Mouse (Mus musculus): Measurements from ENCODE around the gene Gpalpp1. TPM values are rescaled to one million over a fixed set of nuclear protein-coding genes. Genes with fewer than 3 reads are reported as not detected.

Gene Gpalpp1
- polyA plus RNA-seq (2014; fragmentation: Nextera tagmentation; extraction: Ambion mirVana): 15.1 and 20.4 TPM in 2 replicates

DNA sequence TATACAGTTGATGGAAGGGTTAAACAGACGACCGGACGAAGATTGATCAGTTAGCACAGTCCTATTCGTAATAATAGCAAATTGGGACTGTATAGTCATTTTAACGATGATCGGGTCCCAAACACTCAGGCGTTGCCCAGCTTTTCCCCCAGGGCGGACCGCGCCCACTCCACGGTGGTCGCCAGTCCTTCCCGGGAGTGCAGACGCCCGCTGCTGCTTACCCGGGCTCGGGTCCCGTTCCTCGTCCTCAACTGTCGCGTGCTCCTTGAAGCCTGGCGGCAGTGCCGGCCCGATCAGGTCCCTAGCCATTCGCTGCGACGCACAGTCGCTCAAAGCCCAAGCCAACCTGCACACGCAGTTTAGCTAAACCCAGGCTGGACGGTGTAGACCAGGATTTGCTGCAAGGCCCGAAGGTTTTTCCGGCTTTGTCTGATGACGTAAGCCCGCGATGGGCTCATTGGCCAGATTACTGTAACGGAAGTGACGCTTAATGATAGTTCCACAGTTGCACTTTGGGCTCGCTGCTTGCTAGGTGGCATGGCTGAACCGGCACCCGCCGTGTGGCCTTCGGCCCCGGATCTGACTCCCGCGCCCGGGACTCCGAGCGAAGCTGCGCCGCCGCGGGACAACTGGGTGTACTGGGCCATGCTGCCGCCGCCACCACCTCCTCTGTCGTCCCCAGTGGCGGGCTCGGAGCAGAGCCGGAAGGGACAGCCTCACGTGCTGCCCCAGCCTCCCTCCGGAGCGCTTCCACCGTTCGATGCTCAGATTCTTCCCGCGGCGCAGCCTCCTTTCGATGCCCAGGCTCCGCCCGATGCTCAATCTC lies at the start of gene Gpalpp1, which contains the start of gene Nufip1:
Gene Gpalpp1, minus strand, starts transcription at position 365 of the 826 bp plus-strand sequence.
Gene Nufip1, plus strand, starts transcription at position 496 of the 826 bp plus-strand sequence.
- DNase-seq (ENCODE audit: low spot score): peak; percentile 93
- Histone ChIP-seq H3K4me3 (ENCODE audit: low read depth, low read length) (peak within 1 kb of the TSS; percentile 96), H3K4me1 (replicated peaks; ENCODE audit: control insufficient read depth, insufficient read depth, low read length) (no peaks in the 10 kb centered on the region; the same call in 1 of the 2 replicates)

DNA sequence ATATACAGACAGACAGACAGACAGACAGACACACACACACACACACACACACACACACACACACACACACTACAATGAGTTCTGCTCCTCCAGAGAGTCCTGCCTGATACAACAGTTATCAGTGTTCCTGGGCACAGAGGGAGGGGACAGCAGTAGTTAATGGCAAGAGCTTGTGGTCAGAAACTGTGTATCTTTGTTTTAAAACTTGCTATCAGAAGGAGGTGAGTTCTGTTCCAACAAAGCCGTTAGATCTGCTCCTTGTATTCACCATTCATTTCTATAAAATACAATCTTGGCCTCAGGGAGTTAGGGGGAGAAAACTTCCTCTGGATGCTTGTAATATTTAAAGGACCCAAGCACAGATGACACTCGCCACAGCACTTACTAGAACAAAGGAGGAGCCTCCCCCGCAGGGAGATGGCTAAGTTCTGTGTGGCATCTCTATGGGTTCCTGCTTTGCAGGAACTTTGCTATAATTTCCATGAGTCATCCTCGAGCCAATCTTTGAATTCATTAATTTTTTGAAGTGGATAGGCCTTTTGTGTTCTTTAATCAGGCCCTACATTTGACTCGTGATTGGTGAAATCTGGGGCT lies 47.7 kb upstream of the Gpalpp1 start:
- Histone ChIP-seq H3K9me3 (ENCODE audit: control insufficient read depth, low read length) (no peaks in the 10 kb centered on the region), H3K4me2 (replicated peaks; ENCODE audit: low read depth, low read length) (no peak overlapping the region), H3K27me3 (ENCODE audit: control insufficient read depth, insufficient read depth, low read length) (no peaks in the 10 kb centered on the region), H3K4me3 (ENCODE audit: low read depth, low read length) (no peak overlapping the region), H3K4me1 (replicated peaks; ENCODE audit: control insufficient read depth, insufficient read depth, low read length) (0 out of 2 replicates have a peak, but pooled peaks cover 2% of the 10 kb centered on the region), H3K9ac (ENCODE audit: low read depth, low read length) (no peak overlapping the region), H3K27ac (ENCODE audit: low read depth, low read length) (no peak overlapping the region), H3K36me3 (ENCODE audit: control insufficient read depth, insufficient read depth, low read length) (no peaks in the 10 kb centered on the region)
- no peak for ATAC-seq (ENCODE audit: low FRiP score)
- WGBS: 65% methylated on average over 5 of the region's 5 CpGs
- no peak for DNase-seq (ENCODE audit: low spot score)

More for the DNA sequence above, at the start of gene Gpalpp1, which contains the start of gene Nufip1:
- H3K36me3 ChIP-seq (ENCODE audit: control insufficient read depth, insufficient read depth, low read length): no peaks in the 10 kb centered on the region
- H3K27me3 ChIP-seq (ENCODE audit: control insufficient read depth, insufficient read depth, low read length): no peaks in the 10 kb centered on the region
- H3K4me2 ChIP-seq (replicated peaks; ENCODE audit: low read depth, low read length): peak within 1 kb of the TSS; percentile 79
- under 1% methylated on average over 68 of the region's 69 CpGs for WGBS
- no peaks in the 10 kb centered on the region for H3K9me3 ChIP-seq (ENCODE audit: control insufficient read depth, low read length)
- H3K27ac ChIP-seq (ENCODE audit: low read depth, low read length): peak within 1 kb of the TSS; percentile 40
- peak within 1 kb of the TSS; percentile 64 for H3K9ac ChIP-seq (ENCODE audit: low read depth, low read length)
- peak; percentile 100 for ATAC-seq (ENCODE audit: low FRiP score)

DNA sequence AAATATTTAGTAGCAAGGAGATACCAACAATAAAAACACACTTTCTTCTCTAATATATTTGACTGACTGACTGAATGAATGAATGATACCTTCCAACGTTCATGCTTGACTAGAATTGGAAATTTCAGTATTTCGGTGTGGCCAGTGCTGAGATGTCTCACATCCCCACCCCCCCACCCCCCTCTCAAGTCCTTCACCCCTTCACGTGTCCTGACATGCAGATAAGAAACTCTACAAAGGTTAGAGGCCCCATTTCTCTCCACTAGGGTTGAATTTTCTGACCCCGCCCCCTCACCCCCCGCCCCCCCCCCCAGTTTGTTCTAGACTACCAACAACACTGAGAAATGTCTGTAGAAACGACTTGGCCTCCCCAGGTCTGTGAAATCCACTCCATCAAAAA lies 43.3 kb upstream of the Gpalpp1 start:
- 0 out of 2 replicates have a peak, but pooled peaks cover 2% of the 10 kb centered on the region for H3K4me1 ChIP-seq (replicated peaks; ENCODE audit: control insufficient read depth, insufficient read depth, low read length)
- no peak overlapping the region for H3K9ac ChIP-seq (ENCODE audit: low read depth, low read length)
- H3K27me3 ChIP-seq (ENCODE audit: control insufficient read depth, insufficient read depth, low read length): no peaks in the 10 kb centered on the region
- H3K36me3 ChIP-seq (ENCODE audit: control insufficient read depth, insufficient read depth, low read length): no peaks in the 10 kb centered on the region
- 16% methylated on average over 6 of the region's 6 CpGs for WGBS
- ATAC-seq (ENCODE audit: low FRiP score) (no peak), DNase-seq (ENCODE audit: low spot score) (no peak)
- no peak overlapping the region for H3K4me2 ChIP-seq (replicated peaks; ENCODE audit: low read depth, low read length)
- H3K27ac ChIP-seq (ENCODE audit: low read depth, low read length): no peak overlapping the region
- H3K9me3 ChIP-seq (ENCODE audit: control insufficient read depth, low read length): no peaks in the 10 kb centered on the region
- H3K4me3 ChIP-seq (ENCODE audit: low read depth, low read length): no peak overlapping the region

DNA sequence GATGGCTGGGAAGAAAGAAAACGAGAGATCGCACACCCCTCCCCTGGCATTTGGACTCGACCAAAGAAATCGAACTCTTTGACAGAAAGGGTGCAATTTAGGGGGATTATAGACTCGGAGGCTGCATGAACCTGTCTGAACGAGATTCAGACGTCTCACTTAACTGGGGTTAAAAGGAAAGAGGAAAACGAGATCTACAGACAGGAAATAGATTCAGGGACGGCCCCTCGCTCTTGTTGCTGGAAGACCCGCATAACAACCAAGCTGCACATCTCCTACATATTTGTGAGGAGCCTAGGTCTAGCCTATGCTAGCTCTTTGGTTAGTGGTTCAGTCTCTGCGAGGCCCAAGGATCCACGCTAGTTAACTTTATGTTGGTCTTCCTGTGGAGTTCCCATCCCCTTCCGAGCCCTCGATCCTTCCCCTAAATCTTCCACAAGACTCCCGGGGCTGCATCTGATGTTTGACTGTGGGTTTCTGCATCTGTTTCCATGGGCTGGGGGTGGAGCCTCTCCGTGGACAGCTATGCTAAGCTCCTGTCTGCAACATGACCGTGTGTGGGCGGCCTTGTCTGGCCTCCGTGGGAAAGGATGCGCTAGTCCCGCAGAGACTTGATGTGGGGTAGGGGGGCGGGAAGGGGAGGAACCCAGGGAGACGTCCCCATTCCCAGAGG lies 42.6 kb upstream of the Gpalpp1 start:
- DNase-seq (ENCODE audit: low spot score): no peak

DNA sequence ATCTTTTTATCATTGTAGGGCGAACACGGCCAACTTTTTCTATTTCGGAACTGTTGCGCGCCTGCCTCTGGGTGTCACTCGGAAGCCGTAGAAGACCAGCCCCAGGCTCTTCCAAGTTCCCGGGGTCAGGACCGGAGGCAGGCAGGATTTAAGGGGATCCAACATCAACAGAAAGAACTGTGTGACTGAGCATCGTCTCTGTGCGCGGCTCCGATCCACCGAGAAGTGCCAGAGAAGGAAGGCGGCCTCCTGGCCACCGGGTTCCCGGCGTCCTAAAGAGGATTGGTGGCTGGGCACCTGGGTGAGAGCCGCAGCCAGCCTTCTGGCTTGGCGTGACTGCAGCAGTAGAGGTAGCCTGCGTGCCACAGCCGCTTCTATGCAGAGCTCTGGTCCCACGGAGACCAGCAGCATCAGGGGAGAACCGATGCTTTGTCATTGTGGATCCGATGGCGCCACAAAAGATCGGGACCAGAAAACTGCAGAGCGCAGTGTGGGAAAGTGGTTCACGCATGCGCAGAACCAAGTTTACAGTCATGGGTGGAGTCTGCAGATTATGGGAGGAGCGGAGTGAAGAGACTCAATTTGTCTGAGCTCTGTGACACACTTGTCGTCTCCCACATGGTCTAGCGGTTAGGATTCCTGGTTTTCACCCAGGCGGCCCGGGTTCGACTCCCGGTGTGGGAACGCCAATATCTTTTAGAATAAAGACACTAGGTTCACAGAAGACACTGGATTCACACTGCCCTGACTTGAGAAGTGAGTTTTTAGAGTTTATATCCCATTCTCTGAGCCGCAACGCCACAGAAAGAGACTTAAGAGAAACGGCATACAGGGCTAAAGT lies 41.8 kb upstream of the Gpalpp1 start:
- under 1% methylated on average over 41 of the region's 41 CpGs for WGBS
- peak overlapping the region; percentile 63 for H3K4me2 ChIP-seq (replicated peaks; ENCODE audit: low read depth, low read length)
- ATAC-seq (ENCODE audit: low FRiP score) (peak; percentile 93), DNase-seq (ENCODE audit: low spot score) (peak; percentile 97)
- peak overlapping the region; percentile 96 for H3K27ac ChIP-seq (ENCODE audit: low read depth, low read length)
- 0 out of 2 replicates have a peak, but pooled peaks cover 2% of the 10 kb centered on the region for H3K4me1 ChIP-seq (replicated peaks; ENCODE audit: control insufficient read depth, insufficient read depth, low read length)
- H3K36me3 ChIP-seq (ENCODE audit: control insufficient read depth, insufficient read depth, low read length): no peaks in the 10 kb centered on the region
- peak overlapping the region; percentile 84 for H3K9ac ChIP-seq (ENCODE audit: low read depth, low read length)
- no peaks in the 10 kb centered on the region for H3K9me3 ChIP-seq (ENCODE audit: control insufficient read depth, low read length)
- peak overlapping the region; percentile 63 for H3K4me3 ChIP-seq (ENCODE audit: low read depth, low read length)
- no peaks in the 10 kb centered on the region for H3K27me3 ChIP-seq (ENCODE audit: control insufficient read depth, insufficient read depth, low read length)

More for the DNA sequence above, 42.6 kb upstream of the Gpalpp1 start:
- no peaks in the 10 kb centered on the region for H3K27me3 ChIP-seq (ENCODE audit: control insufficient read depth, insufficient read depth, low read length)
- no peaks in the 10 kb centered on the region for H3K36me3 ChIP-seq (ENCODE audit: control insufficient read depth, insufficient read depth, low read length)
- 2% methylated on average over 24 of the region's 24 CpGs for WGBS
- H3K4me1 ChIP-seq (replicated peaks; ENCODE audit: control insufficient read depth, insufficient read depth, low read length): 0 out of 2 replicates have a peak, but pooled peaks cover 2% of the 10 kb centered on the region
- H3K9me3 ChIP-seq (ENCODE audit: control insufficient read depth, low read length): no peaks in the 10 kb centered on the region
- peak overlapping the region; percentile 34 for H3K4me2 ChIP-seq (replicated peaks; ENCODE audit: low read depth, low read length)
- H3K9ac ChIP-seq (ENCODE audit: low read depth, low read length): peak overlapping the region; percentile 35; the same call in 1 of the 2 replicates
- ATAC-seq (ENCODE audit: low FRiP score): peak; percentile 28
- peak overlapping the region; percentile 24 for H3K27ac ChIP-seq (ENCODE audit: low read depth, low read length)
- peak overlapping the region; percentile 63 for H3K4me3 ChIP-seq (ENCODE audit: low read depth, low read length)

DNA sequence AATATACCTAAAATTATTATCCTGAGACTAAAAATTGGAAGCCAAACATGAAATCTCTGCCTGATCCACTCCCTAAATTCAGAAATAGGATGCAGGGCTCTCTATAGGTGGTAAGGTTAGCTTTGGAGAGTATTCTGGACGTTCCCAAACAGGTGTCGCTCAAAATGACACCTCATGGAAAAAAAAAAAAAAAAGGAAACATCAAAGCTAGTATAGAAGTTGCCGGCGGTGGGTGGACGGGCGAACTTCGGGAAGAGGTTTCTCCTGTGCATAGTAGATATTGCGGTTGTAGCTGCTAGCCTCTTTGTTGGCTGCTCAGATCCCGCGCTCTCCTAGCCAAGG lies 41.2 kb upstream of the Gpalpp1 start:
- H3K9ac ChIP-seq (ENCODE audit: low read depth, low read length): peak overlapping the region; percentile 84
- no peaks in the 10 kb centered on the region for H3K27me3 ChIP-seq (ENCODE audit: control insufficient read depth, insufficient read depth, low read length)
- no peaks in the 10 kb centered on the region for H3K36me3 ChIP-seq (ENCODE audit: control insufficient read depth, insufficient read depth, low read length)
- H3K4me2 ChIP-seq (replicated peaks; ENCODE audit: low read depth, low read length): peak overlapping the region; percentile 63
- H3K9me3 ChIP-seq (ENCODE audit: control insufficient read depth, low read length): no peaks in the 10 kb centered on the region
- H3K4me3 ChIP-seq (ENCODE audit: low read depth, low read length): peak overlapping the region; percentile 63
- ATAC-seq (ENCODE audit: low FRiP score) (no peak), DNase-seq (ENCODE audit: low spot score) (no peak)
- H3K27ac ChIP-seq (ENCODE audit: low read depth, low read length): peak overlapping the region; percentile 96
- H3K4me1 ChIP-seq (replicated peaks; ENCODE audit: control insufficient read depth, insufficient read depth, low read length): 0 out of 2 replicates have a peak, but pooled peaks cover 2% of the 10 kb centered on the region
- WGBS: 0% methylated on average over 10 of the region's 10 CpGs

DNA sequence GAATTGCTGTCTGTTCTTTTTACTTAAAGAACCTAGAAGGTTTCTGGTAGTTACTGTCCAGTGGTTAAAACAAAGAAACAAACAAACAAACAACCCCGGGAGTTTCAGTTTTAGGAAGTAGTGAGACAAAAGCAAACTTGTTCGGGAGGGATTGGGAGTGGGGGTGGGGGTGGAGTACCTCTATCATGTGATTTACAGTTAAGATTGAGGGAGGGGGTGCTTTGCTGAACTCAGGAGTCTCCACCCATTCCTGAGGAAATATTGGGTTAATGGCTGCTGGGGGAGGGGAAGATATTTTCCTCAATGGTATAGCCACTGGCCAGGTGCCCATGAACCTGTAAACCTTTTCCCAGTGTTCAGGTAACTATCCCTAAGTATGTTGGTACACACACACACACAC lies 40.5 kb upstream of the Gpalpp1 start:
- H3K4me2 ChIP-seq (replicated peaks; ENCODE audit: low read depth, low read length): no peak overlapping the region
- H3K27ac ChIP-seq (ENCODE audit: low read depth, low read length): no peak overlapping the region
- H3K9me3 ChIP-seq (ENCODE audit: control insufficient read depth, low read length): no peaks in the 10 kb centered on the region
- no peaks in the 10 kb centered on the region for H3K27me3 ChIP-seq (ENCODE audit: control insufficient read depth, insufficient read depth, low read length)
- DNase-seq (ENCODE audit: low spot score) (no peak), ATAC-seq (ENCODE audit: low FRiP score) (no peak)
- no peak overlapping the region for H3K9ac ChIP-seq (ENCODE audit: low read depth, low read length)
- H3K4me3 ChIP-seq (ENCODE audit: low read depth, low read length): no peak overlapping the region
- 79% methylated on average over 2 of the region's 2 CpGs for WGBS
- H3K4me1 ChIP-seq (replicated peaks; ENCODE audit: control insufficient read depth, insufficient read depth, low read length): 0 out of 2 replicates have a peak, but pooled peaks cover 2% of the 10 kb centered on the region
- no peaks in the 10 kb centered on the region for H3K36me3 ChIP-seq (ENCODE audit: control insufficient read depth, insufficient read depth, low read length)

DNA sequence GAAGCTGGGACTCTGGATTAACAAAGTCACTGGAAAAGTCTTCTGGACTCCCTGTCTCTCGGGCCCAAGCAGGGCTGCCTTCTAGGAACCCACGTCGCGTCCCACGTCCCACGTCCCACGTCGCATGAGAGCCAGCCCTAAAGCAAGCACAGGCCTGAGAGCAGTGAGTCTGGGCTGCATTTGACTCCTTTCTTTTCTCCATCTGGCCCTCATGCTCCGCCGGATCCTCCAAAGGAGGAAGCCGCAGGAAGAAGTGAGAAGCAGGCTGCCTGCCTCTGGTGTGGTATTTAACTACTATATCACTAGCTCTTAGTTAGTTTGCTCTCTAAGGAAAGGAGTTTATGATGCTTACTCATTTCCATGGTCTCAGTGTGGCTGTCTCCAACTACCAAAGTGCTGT lies 39.9 kb upstream of the Gpalpp1 start:
- WGBS: 84% methylated on average over 11 of the region's 11 CpGs
- no peak overlapping the region for H3K9ac ChIP-seq (ENCODE audit: low read depth, low read length)
- no peaks in the 10 kb centered on the region for H3K9me3 ChIP-seq (ENCODE audit: control insufficient read depth, low read length)
- DNase-seq (ENCODE audit: low spot score) (no peak), ATAC-seq (ENCODE audit: low FRiP score) (no peak)
- 0 out of 2 replicates have a peak, but pooled peaks cover 2% of the 10 kb centered on the region for H3K4me1 ChIP-seq (replicated peaks; ENCODE audit: control insufficient read depth, insufficient read depth, low read length)
- no peak overlapping the region for H3K4me3 ChIP-seq (ENCODE audit: low read depth, low read length)
- no peak overlapping the region for H3K4me2 ChIP-seq (replicated peaks; ENCODE audit: low read depth, low read length)
- no peaks in the 10 kb centered on the region for H3K27me3 ChIP-seq (ENCODE audit: control insufficient read depth, insufficient read depth, low read length)
- no peaks in the 10 kb centered on the region for H3K36me3 ChIP-seq (ENCODE audit: control insufficient read depth, insufficient read depth, low read length)
- no peak overlapping the region for H3K27ac ChIP-seq (ENCODE audit: low read depth, low read length)
